Mouse (Mus musculus): ENCODE data around the gene Crybg3.

DNA sequence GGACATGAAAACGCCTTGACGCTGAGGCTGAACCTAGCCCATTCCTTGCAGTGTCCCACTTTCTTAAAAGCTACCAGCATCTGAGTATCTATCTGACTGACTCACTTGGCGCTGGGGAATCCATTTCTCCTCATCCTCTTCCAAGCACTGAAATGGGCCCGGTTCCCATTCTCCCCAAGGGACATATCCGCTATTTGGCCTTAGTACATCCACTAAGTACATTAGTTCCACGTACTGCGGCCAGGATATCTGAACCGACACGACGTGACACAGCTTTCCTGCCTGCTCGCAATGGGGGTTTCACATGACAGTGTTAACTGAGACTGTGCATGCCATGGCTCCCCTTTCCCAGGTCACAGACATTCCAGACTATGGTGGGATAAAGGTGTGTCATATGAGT lies 66.4 kb downstream of the Crybg3 start:
- TF ChIP-seq CTCF (IDR thresholded peaks at IDR 0.05; ENCODE audit: low read depth, low read length) (no peak), POLR2A (IDR thresholded peaks at IDR 0.05; ENCODE audit: insufficient read depth, low read length) (no peak), EP300 (IDR thresholded peaks at IDR 0.05; ENCODE audit: insufficient read depth, low read depth, low read length) (no peak)
